Mouse (Mus musculus) heart, postnatal 10 days (tissue): Measurements from ENCODE around the gene 1700034J05Rik. TPM values are rescaled to one million over a fixed set of nuclear protein-coding genes. Genes with fewer than 3 reads are reported as not detected.
A peak's percentile ranks its signal among the peaks of the same experiment; 100 is the strongest.

Source experiments
- DNase-seq, 2 experiments: peaks; one replicate each; pipeline ENCODE4 v3.0.0; 2021
- intact Hi-C: fragments of 180-260 bp; cut with DNase I; formaldehyde crosslinking; loops from one replicate; pipeline ENCODE4 v1.15.1; 2025
- total RNA-seq, 2 experiments: library from RNA; stranded (reverse); gene quantifications; 2 replicates each; pipeline ENCODE4 v1.2.3; 2021

1700034J05Rik gene
- total RNA-seq, 2 experiments from 2014 or later: not detected

DNA sequence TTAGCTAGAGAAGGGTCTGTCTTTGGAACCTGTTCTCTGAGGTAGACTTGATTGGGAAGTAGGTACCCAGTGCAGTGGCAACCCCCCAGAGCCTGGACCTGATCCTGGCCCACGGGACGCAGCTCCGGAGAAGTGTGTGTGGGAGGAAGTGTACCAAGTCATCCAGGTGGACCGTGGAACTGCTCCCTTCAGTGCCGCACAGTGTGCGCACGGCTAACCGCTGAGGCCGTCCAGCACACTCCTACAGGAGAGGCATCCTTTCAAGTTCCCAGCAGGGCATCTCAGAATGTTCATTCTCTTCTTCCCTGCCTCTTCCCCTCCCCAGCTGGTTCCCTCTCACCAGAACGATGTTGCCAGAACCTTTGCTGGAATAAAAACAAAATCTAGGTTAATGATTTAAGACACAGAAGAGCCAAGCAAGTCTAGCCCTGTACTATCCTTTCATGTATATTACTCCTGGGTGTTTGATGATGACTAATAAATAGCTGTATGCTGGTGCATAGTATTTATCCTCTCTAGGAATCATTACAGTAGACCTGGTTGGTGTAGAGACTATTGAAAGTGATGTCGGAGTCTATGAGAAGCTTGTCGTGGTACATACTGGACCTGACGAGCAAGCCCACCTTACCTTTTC is 11.0 kb upstream of the 1700034J05Rik start:
- intact Hi-C loops: no loop called here
- no peak for DNase-seq

DNA sequence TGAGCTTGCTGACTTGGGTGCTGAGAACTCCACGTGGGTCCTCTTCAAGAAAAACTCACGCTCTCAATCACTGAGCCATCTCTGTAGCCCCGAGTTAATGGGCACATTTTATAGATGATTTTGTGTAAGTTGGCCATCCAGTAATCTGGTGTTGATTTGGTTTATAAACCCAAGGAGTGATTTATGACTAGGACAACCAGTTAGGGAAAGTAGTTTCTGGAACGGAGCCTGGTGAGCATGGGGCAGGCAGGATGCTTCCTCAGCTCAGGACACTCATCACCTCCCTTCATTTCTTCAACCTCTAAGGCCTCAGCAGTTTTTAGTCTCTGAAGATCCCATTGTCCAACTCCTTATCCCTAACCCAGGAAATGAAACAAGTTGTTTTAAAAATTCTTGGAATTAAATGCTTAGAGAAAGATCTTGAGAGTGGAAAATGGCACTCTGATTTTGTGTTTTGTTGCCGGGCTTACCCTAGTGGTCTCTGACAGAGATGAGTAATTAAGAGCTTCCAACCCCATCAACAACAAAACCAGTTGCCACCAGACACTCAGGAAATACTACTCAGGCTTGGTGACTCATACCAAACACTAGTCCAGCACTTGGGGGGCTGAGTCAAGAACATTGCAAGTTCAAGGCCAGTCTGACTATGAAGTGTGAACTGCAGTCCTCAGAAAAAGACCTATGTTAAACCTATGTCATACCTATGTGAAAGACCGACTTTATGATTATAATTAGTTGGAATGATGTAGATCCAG is 9.4 kb upstream of the 1700034J05Rik start:
- intact Hi-C loops: loop anchor here (2.0 kb wide), 1 partner anchor 131 kb away; no protein-coding TSS in a partner anchor

DNA sequence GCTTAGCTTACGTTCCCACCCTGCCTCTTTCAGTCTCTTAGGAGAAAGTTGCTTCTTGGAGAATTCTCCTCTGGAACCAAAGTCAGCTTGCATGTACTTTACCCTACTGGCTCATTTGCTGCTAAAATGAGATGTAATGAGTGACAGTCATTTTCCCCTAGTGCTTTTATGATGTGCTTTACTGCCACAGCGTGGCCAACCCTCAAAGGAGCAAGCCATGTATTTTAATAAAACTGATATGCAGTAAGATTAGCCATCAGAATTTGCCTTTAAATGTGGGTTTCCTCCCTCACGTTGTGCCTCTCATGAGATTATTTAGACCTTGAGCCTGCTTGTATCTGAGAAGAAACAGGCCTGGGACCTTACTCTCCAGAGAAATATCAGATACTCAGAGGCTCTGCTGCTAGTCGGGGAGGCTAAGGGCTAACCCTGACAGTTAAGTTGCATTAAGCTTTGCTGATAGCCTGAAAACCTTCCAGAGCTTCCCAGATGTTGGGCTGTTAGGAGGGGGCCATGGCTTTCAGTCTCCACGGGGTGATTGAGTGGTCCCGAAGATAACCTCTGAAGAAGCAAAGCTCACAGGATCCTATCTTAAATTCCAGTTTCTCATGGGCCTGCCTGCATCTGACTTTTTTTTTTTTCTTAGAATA is 7.7 kb upstream of the 1700034J05Rik start:
- intact Hi-C loops: loop anchor here (2.0 kb wide), 1 partner anchor 129 kb away; no protein-coding TSS in a partner anchor
- peak; percentile 43 to 47 for DNase-seq

More for the DNA sequence above, 9.4 kb upstream of the 1700034J05Rik start:
- no peak for DNase-seq

DNA sequence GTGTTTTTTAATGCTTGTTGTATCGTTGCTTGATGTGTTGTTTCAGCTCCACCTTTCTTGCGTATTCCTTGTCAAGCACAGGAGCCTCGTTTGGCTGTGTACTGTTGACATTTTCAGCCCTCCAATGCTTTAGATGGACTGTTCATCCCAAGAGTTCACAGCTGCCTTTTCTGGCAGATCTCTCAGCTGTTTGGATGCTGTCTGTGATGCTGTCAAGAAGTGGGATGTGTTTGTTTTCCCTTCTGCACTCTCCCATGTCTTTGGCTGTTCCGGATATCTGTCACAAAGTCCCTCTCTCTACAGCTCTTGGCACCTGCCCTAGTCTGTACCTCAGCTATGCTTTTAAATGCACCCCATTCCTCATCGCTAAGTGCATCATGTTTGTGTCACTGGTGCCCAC is 6.7 kb upstream of the 1700034J05Rik start:
- intact Hi-C loops: no loop called here
- DNase-seq: peak; percentile 57 to 67

DNA sequence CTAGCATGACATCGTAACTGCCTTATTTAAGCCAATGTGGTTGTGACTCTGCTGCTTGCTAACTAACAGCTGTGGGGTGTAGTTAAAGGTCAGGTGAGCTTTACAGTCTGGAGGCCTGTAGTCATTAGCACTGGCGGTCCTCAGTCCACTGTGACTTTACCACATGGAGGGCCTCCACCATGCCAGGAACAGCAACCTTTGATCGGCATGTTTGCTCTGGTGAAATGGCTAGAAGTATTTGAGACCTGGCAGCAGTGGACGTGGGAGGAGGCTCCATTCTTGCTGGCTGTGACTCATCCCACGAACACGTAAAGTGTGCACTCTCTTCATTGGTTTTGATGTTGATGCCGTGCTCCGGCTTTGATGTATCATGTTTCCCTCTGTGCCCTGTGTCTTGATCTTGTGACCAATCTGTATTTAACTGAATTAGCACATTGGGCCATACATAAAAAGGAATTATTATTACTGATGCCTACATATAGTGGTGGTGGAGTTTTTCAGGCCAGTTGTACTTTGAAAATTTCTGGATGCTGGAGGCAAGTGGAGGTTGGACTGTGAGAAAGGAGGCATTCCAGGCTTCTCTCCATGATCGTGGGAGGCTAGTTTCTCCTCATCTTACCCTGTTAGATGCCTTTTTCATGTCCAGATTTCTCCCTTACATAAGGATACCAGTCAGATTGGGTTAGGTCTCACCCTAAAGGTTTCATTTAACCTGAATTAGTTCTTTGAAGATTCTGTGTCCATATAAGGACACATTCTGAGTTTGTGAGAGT is 5.9 kb upstream of the 1700034J05Rik start:
- intact Hi-C loops: no loop called here
- DNase-seq: peak in 1 of 2 experiments; percentile 40

DNA sequence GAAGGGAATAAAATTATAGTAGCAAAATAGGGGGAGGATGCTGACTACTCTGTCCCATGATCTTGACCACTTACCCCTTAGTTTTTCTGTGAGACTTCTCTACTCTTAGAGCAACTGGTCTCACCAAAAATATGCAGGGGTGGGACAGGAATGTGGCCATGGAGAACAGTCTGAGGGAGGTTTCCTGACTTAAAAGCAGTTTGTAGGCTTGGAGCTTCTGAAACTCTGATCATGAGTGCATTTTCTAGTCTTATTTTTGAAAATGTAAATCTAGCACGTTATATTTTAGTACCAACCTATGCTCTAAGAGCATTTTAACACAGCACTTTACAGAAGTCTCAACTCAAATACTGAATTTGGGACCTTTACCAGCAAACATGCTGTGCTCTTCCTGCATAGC is 4.5 kb upstream of the 1700034J05Rik start:
- intact Hi-C loops: no loop called here
- no peak for DNase-seq

DNA sequence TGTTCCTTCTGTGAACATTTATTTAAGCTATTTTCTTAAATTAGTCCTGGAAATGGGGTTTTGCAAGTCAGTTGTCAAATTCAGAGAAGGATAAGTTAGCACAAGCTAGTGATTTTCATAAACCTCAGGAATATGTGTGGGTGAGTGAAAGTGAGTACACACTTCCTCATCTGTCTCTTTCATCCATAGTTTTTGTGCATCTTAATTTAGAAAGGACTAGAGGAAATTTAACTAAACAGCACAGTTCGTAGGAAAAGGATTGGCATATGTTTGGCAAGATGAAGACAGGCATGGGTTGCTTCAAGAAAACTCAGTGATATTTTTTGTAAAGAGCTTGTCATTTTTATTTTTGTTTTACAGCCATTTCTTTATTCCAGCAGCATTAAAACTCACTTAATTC is 2.7 kb upstream of the 1700034J05Rik start:
- no peak for DNase-seq

DNA sequence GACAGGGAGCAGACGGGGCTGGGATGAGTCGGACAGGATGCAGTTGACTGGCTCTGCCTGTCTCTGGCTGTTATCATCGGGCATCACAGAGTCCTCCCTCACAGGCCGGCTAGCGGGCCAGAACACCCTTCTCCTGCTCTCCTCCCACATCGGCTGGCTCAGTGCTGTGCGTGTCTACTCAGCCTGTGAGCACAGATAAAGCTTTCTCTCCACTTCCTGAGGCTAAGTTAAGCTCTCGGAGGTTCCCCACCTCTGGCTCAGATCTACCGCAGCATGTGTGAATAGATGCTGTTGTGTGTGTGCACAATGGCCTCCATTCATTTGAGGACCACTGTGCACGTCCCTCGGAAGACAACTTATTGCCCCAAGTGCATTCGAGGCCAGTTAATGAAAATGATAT is 1.7 kb upstream of the 1700034J05Rik start:
- DNase-seq: no peak
- intact Hi-C loops: no loop called here

More for the DNA sequence above, 2.7 kb upstream of the 1700034J05Rik start:
- intact Hi-C loops: no loop called here

DNA sequence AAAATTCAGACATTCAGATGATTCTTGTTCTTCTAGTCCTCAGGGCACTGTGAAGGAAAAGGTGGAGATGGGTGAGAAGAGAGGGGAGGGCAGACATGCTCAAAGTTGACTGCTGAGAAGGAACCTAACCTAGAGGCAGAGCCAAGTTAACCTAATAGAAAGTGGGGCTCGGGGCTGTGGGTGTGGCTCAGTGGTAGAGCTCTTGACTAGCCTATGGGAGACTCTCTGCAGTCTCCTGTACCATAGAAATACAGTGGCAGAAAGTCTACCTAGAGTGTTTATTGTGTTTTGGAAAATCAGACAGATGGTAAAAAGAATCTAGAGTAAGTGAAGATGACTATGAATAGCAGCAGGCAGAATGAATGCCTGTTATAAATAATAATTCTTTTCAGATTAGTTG is 1.3 kb upstream of the 1700034J05Rik start:
- DNase-seq: no peak
- intact Hi-C loops: no loop called here

DNA sequence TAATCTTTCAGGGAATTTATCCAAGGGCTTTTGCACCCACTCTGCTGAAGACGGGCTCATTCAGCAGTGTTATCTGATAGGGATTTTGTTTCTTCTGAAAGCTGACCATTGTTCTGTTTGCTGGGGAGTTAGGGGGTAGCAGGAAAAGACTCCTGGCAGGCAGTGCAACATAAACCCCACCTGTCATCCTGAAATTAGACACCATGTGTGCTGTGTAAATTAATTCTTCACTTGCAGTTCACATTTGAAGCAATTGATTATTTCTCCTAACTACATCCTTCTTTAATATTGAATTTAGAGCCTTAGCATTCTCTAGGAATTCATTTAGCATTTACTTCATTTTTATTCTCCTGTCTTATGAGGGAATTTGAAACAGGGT is 3.8 kb downstream of the 1700034J05Rik start:
- no peak for DNase-seq
- intact Hi-C loops: no loop called here

DNA sequence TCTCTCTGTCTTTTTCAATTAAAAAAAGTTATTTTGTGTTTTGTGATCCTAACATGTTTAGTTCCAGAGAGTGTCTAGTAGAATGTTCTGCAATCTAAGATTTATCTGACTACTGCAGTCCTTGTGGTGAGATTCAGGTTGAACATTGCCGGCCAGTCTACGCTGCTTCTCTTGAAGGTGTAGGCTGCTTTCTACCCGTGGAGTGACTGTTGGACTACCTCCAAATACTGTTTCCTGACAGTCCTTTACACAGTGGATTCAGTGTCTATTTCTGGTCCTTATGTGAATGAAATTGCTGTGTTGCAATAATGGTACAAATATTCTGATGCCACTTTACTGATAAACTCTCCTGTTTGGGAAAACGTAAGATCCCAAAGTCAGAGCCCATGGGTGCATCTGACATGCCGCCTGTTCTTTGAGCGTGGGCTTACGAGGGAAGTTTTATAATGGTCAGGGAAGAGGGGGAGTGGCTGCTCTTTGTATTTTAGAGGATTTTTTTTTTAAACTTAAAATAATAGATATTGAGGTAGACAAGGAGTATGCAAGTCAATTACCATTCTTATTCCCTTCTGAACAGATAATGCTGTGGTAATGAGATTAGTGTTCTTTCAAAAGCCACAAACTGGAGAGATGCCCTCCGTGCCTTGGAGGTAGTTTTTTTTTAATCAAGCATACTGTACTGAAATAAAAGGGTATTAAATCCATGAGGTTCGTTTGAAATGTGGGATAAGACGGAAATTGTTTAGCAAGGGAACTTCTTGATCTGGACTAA is 4.4 kb downstream of the 1700034J05Rik start:
- intact Hi-C loops: no loop called here
- no peak for DNase-seq

DNA sequence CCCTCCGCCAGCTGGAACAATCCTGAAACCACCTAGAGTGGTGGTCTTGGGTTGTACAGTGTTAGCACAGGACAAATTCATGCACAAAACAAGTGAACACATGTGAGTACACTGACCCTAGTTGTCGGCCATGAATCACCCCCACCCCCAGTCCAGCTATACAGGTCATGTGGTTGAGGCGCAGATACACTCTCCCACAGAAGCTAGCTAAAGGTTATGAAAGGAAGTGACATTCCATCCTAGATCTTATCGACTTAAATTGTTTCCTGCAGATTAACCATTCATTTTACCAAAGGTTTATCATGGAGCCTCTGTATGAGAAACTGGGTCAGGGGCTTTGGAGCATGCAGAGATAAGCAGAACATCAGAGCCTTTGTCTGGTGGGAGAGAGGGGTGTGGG is 7.0 kb downstream of the 1700034J05Rik start:
- intact Hi-C loops: no loop called here
- no peak for DNase-seq

DNA sequence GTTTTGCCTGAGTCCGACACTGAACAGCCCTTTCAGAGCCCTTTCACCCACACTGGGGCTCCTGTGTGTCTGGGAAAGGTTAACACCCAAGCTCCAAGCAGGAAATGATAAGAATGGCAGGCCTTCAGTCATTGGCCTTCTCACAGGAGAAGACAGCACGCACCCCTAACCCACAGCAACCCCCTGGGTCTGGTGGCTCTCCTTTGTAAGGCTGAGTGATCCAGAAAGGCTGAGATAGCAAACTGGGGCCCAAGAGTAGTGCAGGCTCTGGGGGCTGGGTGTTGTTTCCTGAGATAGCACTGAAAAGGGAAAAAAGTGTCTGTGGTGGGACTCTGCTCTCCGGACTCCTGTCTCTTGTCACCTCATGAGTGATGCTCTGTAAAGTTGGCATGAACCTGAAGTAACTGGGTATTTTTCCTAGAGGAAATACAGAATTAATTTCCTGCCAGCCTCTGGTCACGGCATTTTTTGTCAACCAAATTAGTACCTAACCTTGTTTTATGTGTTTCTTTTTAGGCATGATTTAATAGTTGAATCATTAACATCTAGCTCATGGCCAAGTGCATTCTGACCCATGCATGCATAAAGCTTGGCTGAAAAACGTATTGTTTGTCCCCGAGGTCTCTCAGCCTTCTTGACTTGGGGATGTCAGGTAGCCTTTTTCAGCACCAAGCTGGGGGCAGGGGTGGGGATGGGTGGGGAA is 7.7 kb downstream of the 1700034J05Rik start:
- no peak for DNase-seq
- intact Hi-C loops: no loop called here

DNA sequence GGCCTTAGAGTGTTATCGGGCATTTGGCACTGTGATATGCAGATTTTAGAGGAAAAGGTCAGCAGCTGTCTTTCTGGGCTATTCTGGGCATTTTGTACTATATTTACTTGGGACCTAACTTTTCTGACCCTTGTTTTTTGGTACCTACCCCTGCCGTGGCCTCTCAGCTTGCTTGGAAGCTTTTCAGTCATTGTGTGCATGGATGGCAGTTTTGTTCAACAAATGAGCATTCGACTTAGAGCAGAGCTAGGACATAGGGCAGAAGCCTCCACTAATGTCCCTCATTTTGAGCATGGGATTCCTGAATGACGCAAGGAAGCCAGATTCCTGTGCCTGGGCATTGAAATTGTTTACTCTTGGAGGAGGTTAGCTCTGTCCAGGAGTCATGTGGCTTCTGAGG is 9.4 kb downstream of the 1700034J05Rik start:
- intact Hi-C loops: no loop called here
- no peak for DNase-seq

DNA sequence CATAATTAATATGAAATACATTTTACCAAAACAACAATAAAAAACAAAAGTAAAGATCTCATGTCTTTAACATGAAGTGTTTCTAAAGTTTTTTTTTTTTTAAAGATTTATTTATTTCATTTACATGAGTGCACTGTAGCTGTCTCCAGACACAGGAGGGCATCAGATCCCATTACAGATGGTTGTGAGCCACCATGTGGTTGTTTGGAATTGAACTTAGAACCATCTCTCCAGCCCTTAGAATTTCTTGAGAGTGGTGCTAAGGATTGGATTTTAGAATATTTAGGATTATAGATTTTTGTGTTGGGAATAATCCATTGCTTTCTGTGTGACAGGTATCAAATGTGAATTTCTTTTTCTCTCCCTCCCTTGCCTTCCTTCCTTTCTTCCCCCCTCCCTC is 10.2 kb downstream of the 1700034J05Rik start:
- intact Hi-C loops: no loop called here
- no peak for DNase-seq

DNA sequence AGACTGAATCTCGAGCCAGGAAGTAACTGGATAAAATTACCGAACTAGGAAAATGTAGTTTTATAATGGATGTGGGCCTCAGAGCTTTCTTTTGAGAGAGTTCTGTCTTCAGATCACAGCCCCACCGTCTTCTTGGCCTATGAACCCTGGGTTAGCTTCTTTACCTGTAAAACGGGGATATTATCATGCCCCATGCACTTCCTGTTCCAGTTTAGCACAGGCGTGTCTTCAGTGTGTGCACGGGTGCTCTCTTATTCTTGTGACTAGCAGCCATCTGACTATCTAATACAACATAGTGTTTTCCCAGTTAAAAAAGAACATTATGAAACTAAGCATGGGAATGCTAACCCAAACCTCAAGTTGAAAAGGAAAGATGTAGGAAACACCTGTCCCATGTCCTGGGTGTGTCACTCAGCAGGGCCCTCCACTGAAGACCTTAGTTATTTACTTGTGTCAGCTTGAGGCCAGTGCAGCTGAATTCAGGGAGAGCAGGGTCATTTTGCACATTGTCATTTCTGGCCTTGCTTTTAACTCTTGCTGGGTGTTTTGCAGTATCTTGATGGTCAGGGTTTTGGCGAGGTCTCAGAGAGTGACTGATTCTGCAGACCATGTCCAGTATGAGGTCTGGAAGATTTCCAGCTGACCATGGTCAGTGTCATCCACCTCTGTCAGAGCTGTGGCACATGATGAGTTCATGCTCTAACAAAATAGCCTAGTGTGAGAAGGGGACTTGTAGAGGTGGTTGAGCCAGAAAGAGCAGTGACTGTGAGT is 12.5 kb downstream of the 1700034J05Rik start:
- DNase-seq: no peak
- intact Hi-C loops: no loop called here

DNA sequence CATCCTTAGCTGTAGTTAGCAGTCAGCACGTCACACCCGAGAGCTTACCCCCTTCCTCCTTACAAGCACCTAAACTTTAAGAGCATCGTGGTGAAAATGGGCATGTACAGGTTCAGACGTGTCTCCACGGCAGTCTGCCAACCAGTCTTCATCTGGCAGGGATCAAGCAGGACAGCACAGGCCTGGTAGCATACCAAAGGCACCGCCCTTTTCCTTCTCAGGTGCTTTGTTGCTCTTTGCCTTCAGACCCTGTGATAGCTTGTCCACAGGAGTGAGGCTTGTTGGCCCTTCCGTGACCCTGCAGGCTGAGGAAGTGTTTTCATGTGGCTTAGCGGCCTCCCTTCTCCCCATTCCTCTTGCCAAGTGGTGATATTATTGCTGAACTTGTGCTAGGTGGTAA is 15.2 kb downstream of the 1700034J05Rik start:
- intact Hi-C loops: no loop called here
- DNase-seq: no peak

DNA sequence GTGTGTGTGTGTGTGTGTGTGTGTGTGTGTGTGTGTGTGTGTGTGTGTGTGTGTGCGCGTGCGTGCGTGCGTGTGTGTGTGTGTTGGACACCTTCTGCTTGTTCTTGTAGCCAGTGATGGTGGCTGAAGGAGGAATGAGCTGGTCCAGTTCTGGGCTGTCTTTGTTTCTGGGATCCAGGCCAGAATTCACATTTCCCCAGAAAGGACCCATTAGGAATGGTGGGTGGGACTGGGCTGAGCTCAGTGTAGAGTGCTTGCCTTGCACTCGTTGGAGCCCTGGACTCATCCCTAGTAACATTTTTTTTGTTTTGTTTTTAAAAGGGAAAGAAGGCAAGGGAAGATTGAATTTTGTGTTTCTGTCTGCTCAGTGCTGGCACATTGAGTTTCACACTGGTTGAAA is 18.3 kb downstream of the 1700034J05Rik start:
- intact Hi-C loops: no loop called here

DNA sequence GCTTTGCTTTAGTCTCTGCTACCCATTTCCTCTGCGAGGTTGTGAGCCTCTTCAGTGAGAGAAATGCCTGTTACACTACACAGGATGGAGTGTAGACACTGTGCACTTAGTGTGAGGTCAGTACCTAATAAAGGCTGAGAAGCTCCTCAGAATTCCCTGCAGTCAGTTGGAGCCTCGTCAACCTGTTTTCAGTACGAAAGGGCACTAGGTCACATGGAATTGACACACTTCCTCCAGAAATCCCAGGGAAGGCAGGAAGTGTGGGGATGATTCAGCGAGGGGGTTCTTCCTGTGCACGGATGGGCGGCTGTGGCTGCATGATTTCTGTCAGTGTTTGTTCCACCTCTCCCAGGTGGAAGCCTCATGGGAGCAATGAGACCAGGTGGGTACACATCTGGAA is 21.1 kb downstream of the 1700034J05Rik start:
- intact Hi-C loops: no loop called here
- peak in 1 of 2 experiments; percentile 40 for DNase-seq

More for the DNA sequence above, 18.3 kb downstream of the 1700034J05Rik start:
- DNase-seq: peak; percentile 59 to 64
